Mouse (Mus musculus) midbrain, embryonic 15.5 days (tissue): ENCODE measurements at regions not wholly inside any gene's neighbourhood (a gene's known extent, or its start where the extent isn't known, plus 50 kb on each side); places are given as distances from the start of the nearest gene placed in this dataset.
A peak's percentile ranks its signal among the peaks of the same experiment; 100 is the strongest.

Experiments used
- ATAC-seq: fragments of 200-750 bp; cut with Nextera tagmentation; replicated peaks from 2 replicates; pipeline ENCODE4 v1.8.0; 2017; ENCODE audit warnings: moderate TSS enrichment
- H3K27ac ChIP-seq: fragments of 300-500 bp; sonication (generic); 2 replicates; pipeline ENCODE4 v1.5.1; 2015; ENCODE audit warnings: mild to moderate bottlenecking, inconsistent platforms
- H3K27me3 ChIP-seq: fragments of 300-500 bp; sonication (generic); replicated peaks from 2 replicates; pipeline ENCODE4 v1.6.1; 2015; ENCODE audit warnings: inconsistent platforms
- H3K36me3 ChIP-seq: fragments of 300-500 bp; sonication (generic); replicated peaks from 2 replicates; pipeline ENCODE4 v1.6.1; 2015; ENCODE audit warnings: inconsistent platforms
- H3K4me1 ChIP-seq: fragments of 300-500 bp; sonication (generic); 2 replicates; pipeline ENCODE4 v1.6.1; 2015; ENCODE audit warnings: inconsistent platforms
- H3K4me2 ChIP-seq: fragments of 300-500 bp; sonication (generic); 2 replicates; pipeline ENCODE4 v1.6.1; 2015; ENCODE audit warnings: inconsistent platforms, mild to moderate bottlenecking, moderate library complexity
- H3K4me3 ChIP-seq: fragments of 300-500 bp; sonication (generic); 2 replicates; pipeline ENCODE4 v1.5.1; 2015; ENCODE audit warnings: mild to moderate bottlenecking, inconsistent platforms
- H3K9ac ChIP-seq: fragments of 300-500 bp; sonication (generic); 2 replicates; pipeline ENCODE4 v1.6.1; 2015; ENCODE audit warnings: mild to moderate bottlenecking, inconsistent platforms
- H3K9me3 ChIP-seq: fragments of 300-500 bp; sonication (generic); 2 replicates; pipeline ENCODE4 v1.6.1; 2016; ENCODE audit warnings: inconsistent platforms
- WGBS: fragments of 180-500 bp; shearing (Covaris S2); methylation state at CpG from one replicate; pipeline ENCODE4 v1.1.7; 2015; ENCODE audit warnings: mixed read lengths; 5-methylcytosine and 5-hydroxymethylcytosine counted together

DNA sequence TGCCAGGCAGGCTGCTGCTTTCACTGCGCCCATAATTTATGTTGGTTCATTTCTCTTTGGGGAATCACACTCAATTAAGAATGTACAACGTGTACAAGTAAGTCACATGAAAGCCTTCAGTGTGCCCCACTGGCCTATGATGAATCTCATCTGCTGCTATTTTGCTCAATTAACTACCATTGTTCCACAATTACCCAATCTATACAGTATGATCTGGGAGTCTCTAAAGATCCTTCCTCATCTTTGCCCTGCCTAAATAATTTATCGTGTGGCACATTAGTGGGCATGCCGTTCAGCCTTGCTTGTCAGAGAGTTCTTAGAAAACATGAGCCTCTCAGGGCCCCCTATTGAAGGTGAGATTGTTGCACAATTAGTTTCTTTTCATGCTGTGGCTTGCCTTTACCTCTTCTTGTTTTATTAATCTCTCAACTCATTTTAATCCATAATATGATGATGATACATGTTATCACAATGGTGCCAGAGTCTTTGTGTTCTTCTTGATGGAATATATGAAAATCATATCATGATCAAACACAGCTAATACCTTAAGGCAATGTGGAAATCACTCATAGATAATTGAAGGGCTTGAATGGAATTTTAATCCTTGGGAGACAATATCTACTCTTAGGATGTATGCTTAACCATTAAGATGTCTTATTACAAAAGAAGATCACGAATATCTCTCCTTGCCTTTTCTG, 113.3 kb downstream of the 1190002N15Rik start:
- H3K4me1 ChIP-seq = no peaks in the 10 kb centered on the region
- H3K27ac ChIP-seq = no peak overlapping the region
- ATAC-seq = peak; percentile 58; the same call in 1 of the 2 replicates
- no peak overlapping the region for H3K4me2 ChIP-seq
- H3K36me3 ChIP-seq = no peaks in the 10 kb centered on the region
- H3K4me3 ChIP-seq = no peak overlapping the region
- H3K27me3 ChIP-seq = no peaks in the 10 kb centered on the region
- no peak overlapping the region for H3K9ac ChIP-seq
- no peaks in the 10 kb centered on the region for H3K9me3 ChIP-seq
- WGBS = 53% methylated on average over 5 of the region's 5 CpGs

DNA sequence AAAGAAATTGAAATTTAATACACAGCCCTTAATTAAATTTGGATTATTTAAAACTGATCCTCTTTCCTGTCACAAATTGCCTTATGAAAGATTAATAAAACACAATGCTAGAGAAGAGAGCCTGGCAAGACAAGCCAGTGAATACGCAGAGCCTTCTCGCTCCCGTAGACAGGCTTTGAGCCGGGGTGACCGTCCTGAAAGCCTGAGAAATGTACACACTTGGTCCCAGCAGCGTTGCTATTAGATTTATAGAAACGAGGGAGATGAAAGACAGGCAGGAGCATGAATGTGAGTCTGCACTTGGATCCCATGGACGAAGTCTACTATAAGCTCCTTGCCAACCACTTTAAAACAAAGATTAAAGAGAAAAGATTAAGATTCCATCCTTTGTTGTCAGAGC, 127.3 kb downstream of the 1190002N15Rik start:
- WGBS = 26% methylated on average over 8 of the region's 8 CpGs
- Histone ChIP-seq H3K4me1 (no peaks in the 10 kb centered on the region), H3K27ac (no peak overlapping the region), H3K9me3 (no peaks in the 10 kb centered on the region), H3K4me2 (no peak overlapping the region), H3K36me3 (no peaks in the 10 kb centered on the region), H3K4me3 (no peak overlapping the region), H3K27me3 (no peaks in the 10 kb centered on the region), H3K9ac (no peak overlapping the region)
- peak; percentile 59; the same call in 1 of the 2 replicates for ATAC-seq

DNA sequence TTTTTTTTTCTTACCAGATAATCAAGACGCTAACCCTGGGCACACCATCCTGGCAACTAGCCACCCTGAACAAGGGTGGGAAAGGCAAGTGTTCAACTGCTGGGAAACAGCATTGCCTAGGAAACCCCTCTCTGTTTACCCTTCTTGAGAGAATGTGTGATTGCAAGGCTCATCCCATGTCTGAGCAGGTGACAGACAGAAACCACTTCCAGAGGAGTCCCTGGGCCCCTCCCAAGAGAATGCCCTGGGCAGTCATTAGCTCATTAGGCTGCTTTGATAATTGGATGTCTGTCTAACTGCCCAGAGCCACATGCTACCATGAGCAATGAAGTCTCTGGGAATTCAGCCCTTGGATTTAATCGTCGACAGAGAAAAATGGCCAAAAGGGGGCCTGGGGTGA, 127.8 kb downstream of the 1190002N15Rik start:
- Histone ChIP-seq H3K4me3 (no peak overlapping the region), H3K4me2 (no peak overlapping the region), H3K9me3 (no peaks in the 10 kb centered on the region), H3K27me3 (no peaks in the 10 kb centered on the region), H3K9ac (no peak overlapping the region), H3K4me1 (no peaks in the 10 kb centered on the region), H3K27ac (no peak overlapping the region), H3K36me3 (no peaks in the 10 kb centered on the region)
- ATAC-seq = peak; percentile 91
- 29% methylated on average over 3 of the region's 3 CpGs for WGBS

DNA sequence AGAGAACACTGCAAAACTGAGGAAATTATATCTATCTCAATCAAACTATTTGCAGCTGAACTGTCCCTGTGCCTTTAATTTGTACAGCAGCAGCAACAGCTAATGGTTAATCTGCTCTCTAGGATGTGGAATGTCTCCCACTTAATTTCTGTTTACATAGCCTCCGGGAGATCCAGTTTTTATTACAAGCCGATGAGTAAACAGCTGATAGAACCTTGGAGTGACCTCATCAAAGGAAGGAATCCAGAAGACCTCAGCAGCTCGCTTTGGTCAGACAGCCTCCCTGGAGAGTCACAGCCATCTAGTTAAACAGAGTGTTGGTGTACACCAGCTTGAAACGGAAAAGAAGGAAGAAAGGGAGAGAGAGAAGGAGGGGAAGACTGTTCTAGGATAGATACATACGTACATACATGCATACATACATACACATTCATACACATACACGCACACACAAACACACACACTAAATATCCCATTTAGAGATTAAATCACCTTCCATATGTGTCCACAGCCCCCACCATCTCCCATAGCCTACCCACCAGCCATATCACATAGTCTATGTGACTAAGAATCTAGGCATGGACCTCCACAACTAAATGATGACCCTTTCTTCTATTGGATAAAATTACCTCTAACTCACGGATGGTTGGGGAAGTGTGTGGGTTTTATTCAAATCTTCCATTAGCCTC, 129.1 kb downstream of the 1190002N15Rik start:
- 69% methylated on average over 7 of the region's 7 CpGs for WGBS
- H3K27me3 ChIP-seq = no peaks in the 10 kb centered on the region
- no peak for ATAC-seq
- H3K9me3 ChIP-seq = no peaks in the 10 kb centered on the region
- H3K27ac ChIP-seq = no peak overlapping the region
- H3K4me1 ChIP-seq = no peaks in the 10 kb centered on the region
- H3K36me3 ChIP-seq = no peaks in the 10 kb centered on the region
- H3K9ac ChIP-seq = no peak overlapping the region
- no peak overlapping the region for H3K4me3 ChIP-seq
- no peak overlapping the region for H3K4me2 ChIP-seq

DNA sequence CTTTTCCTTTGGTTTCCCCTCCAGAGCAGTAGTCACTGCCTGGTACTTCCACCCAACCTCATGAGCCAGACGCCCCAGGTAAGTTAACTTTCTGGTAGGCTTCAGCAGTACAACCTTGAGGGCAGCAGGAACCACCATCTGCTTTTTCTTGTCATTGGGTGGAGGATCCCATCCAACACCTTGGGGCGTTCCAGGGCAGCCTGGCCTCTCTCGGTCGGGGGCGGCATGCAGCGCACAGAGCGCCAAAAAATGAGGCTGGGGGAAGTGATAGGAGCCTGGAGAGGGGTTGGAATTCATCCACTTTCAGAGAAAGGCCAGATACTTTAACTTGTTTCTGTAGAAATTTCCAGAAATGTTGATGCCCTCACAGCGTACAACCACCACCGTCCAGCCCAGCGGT, 130.2 kb downstream of the 1190002N15Rik start:
- 97% methylated on average over 10 of the region's 10 CpGs for WGBS
- Histone ChIP-seq H3K36me3 (no peaks in the 10 kb centered on the region), H3K9me3 (no peaks in the 10 kb centered on the region), H3K4me3 (no peak overlapping the region), H3K4me1 (no peaks in the 10 kb centered on the region), H3K27ac (no peak overlapping the region), H3K9ac (no peak overlapping the region), H3K4me2 (no peak overlapping the region), H3K27me3 (no peaks in the 10 kb centered on the region)
- ATAC-seq = no peak

DNA sequence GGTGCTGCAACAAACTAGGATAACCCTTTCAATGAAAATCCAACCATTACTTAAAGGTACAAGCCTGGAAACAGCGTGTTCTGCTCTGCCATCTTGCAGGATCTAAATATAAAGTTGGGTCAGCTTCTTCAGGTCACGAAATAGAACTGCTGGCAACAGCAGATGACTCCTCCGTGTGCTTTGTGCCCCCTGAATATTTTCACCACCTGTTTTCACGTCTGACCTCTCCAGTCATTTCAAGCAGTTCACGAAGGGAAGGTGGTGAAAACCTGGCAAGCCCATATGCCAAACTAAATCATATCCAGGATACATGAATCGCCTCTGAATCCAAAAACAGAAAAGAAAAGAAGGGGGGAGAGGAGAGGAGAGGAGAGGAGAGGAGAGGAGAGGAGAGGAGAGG, 133.3 kb downstream of the 1190002N15Rik start:
- no peaks in the 10 kb centered on the region for H3K9me3 ChIP-seq
- no peaks in the 10 kb centered on the region for H3K4me1 ChIP-seq

DNA sequence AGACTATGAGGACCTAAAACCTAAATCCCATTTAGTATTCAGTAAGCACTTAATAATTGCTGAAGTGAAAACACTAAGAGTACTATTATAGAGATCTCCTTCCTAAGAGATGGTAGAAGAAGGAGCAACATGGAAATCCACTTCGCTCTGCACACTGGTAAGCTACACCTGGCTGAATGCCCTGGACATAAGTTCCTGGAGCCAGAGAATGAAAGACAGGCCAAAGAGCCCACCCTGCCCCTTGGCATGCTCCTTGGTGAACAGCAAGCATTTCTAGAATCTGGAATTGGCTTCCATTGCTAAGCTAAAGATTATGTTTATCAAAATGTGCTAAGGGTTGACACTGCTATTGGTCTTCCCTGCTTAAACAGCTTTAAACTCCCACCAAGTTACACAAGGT, 137.3 kb downstream of the 1190002N15Rik start:
- H3K9ac ChIP-seq = no peak overlapping the region
- no peak overlapping the region for H3K4me3 ChIP-seq
- no peaks in the 10 kb centered on the region for H3K9me3 ChIP-seq
- no peak overlapping the region for H3K4me2 ChIP-seq
- 95% methylated on average over 1 of the region's 1 CpGs for WGBS
- no peak overlapping the region for H3K27ac ChIP-seq
- H3K36me3 ChIP-seq = no peaks in the 10 kb centered on the region
- H3K4me1 ChIP-seq = no peaks in the 10 kb centered on the region
- no peak for ATAC-seq
- H3K27me3 ChIP-seq = no peaks in the 10 kb centered on the region

More for the DNA sequence above, 133.3 kb downstream of the 1190002N15Rik start:
- 82% methylated on average over 6 of the region's 6 CpGs for WGBS
- ATAC-seq = no peak
- Histone ChIP-seq H3K27me3 (no peaks in the 10 kb centered on the region), H3K36me3 (no peaks in the 10 kb centered on the region), H3K4me2 (no peak overlapping the region), H3K9ac (no peak overlapping the region), H3K4me3 (no peak overlapping the region), H3K27ac (no peak overlapping the region)

DNA sequence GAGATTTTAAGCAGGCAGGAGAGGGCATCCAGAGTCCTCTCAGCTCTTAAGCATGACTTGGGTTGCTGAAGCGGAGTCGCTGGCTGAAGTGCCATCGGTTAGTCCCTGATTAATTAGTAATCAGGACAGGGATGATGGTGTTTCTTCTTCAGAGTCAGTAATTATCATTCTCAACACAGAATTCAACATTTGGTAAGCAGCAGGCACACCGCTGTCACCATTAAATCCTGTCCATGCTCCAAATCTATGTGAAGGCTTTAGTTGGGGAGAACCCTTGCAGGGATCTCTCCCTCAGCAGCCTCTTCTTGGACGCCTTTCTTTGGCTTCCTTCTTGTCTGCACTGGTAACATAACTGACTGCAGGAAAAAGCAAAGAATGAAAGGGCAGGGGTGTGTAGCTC, 142.7 kb downstream of the 1190002N15Rik start:
- Histone ChIP-seq H3K9ac (no peak overlapping the region), H3K9me3 (no peaks in the 10 kb centered on the region), H3K27me3 (no peaks in the 10 kb centered on the region), H3K4me1 (no peaks in the 10 kb centered on the region), H3K36me3 (no peaks in the 10 kb centered on the region), H3K27ac (no peak overlapping the region), H3K4me3 (no peak overlapping the region), H3K4me2 (no peak overlapping the region)
- ATAC-seq = peak; percentile 71
- WGBS = 48% methylated on average over 5 of the region's 5 CpGs

DNA sequence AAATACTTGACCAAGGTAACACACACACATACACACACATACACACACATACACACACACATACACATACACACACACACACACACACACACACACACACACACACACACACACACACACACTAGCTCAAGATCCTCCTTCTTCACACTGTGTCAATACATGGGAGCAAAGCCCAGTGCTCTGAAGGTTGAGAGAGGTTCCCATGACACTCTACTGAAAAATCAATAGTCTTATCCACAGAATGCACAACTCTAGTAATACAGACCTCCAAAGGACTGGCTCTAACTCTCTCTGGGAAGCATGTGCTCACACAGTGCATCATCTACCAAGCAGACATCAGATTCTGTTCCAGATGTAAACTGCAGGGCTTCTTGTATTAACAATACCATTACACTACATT, 151.7 kb downstream of the 1190002N15Rik start:
- ATAC-seq = no peak
- Histone ChIP-seq H3K27ac (no peak overlapping the region), H3K27me3 (no peaks in the 10 kb centered on the region), H3K4me3 (no peak overlapping the region), H3K4me2 (no peak overlapping the region), H3K4me1 (no peaks in the 10 kb centered on the region), H3K9me3 (no peaks in the 10 kb centered on the region), H3K9ac (no peak overlapping the region), H3K36me3 (no peaks in the 10 kb centered on the region)

DNA sequence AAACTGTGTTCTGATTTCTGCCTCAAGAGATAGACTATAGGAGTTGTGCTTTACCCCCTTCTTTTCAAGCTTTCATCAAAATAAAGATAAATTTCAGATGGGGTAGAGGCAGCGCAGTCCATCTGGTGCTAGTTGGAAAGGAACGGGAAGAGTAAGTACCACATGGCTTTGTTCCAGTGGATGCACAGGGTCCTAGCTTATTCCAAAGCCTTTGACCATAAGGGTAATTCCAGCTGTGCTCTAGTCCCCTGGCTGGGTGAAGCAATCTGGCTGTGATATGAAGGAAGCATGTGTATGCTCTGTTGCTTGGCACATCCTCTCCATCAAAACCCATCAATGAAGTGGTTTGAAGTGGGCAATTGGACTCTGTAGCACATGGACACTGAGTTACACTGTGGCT, 155.6 kb downstream of the 1190002N15Rik start:
- no peak overlapping the region for H3K9ac ChIP-seq
- no peaks in the 10 kb centered on the region for H3K9me3 ChIP-seq
- H3K4me1 ChIP-seq = peaks cover 7% of the 10 kb centered on the region
- WGBS = 86% methylated on average over 2 of the region's 2 CpGs
- H3K4me2 ChIP-seq = no peak overlapping the region
- H3K27ac ChIP-seq = no peak overlapping the region
- no peak for ATAC-seq
- H3K27me3 ChIP-seq = no peaks in the 10 kb centered on the region
- H3K4me3 ChIP-seq = no peak overlapping the region
- no peaks in the 10 kb centered on the region for H3K36me3 ChIP-seq

DNA sequence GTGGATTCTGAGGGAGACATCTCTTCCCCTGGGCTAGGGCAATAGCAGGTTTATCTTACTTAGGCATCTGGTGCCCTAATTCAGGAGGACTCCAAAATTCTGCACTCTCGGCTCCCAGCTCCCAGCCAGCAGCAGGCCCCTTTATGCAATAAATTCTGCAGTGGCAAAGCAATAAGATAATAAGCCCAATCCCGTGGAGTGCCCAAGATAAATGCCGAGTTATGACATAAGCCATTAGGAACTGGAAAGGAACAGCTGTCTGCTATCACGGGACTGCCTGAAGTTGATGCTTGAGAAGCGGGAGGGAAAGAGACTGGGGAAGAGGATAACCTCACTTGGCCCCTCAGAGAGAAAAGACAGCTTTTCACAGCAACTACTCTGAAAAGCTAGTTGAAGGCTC, 159.0 kb downstream of the 1190002N15Rik start:
- Histone ChIP-seq H3K9me3 (no peaks in the 10 kb centered on the region), H3K9ac (no peak overlapping the region), H3K4me1 (peaks cover 7% of the 10 kb centered on the region), H3K4me2 (no peak overlapping the region), H3K27ac (no peak overlapping the region), H3K27me3 (no peaks in the 10 kb centered on the region), H3K4me3 (no peak overlapping the region), H3K36me3 (no peaks in the 10 kb centered on the region)
- peak; percentile 63; the same call in 1 of the 2 replicates for ATAC-seq
- 18% methylated on average over 5 of the region's 5 CpGs for WGBS

DNA sequence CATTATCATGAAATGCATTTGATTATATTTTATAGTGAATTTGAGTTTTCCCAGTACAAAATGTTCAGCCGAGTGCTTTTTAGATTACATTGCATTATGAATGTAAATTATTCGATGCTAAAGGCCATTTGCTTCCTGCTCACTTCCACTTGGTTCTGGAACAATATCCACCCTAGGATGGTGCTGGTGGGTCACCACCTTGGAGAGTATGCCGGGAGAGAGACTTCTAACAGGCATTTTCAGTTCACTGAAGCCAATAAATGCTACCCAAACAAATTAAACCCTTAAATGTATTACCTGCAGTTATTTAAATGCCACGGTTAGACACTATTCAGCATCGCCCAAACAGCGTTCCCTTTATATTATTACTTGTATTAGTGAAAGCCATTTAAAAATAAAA, 159.6 kb downstream of the 1190002N15Rik start:
- Histone ChIP-seq H3K4me3 (no peak overlapping the region), H3K27me3 (no peaks in the 10 kb centered on the region), H3K36me3 (no peaks in the 10 kb centered on the region), H3K27ac (no peak overlapping the region), H3K9ac (no peak overlapping the region), H3K4me1 (peaks cover 7% of the 10 kb centered on the region), H3K4me2 (no peak overlapping the region), H3K9me3 (no peaks in the 10 kb centered on the region)
- ATAC-seq = 0 out of 2 replicates have a peak, but pooled peaks have one; percentile 48
- WGBS = 55% methylated on average over 6 of the region's 6 CpGs
